Mouse (Mus musculus) liver, embryonic 11.5 days (tissue): Measurements from ENCODE around the gene Sgip1. TPM values are rescaled to one million over a fixed set of nuclear protein-coding genes. Genes with fewer than 3 reads are reported as not detected.

Experiments
- ATAC-seq: fragments of 200-750 bp; cut with Nextera tagmentation; replicated peaks from 2 replicates; pipeline ENCODE4 v1.8.0; 2017; ENCODE audit warnings: moderate number of reproducible peaks, mild to moderate bottlenecking, moderate TSS enrichment, moderate library complexity; ENCODE audit not compliant: low FRiP score
- DNase-seq: peaks from one replicate; pipeline ENCODE4 v3.0.0-alpha.2; 2017; ENCODE audit warnings: low spot score
- H3K27ac ChIP-seq: fragments of 300-500 bp; sonication (generic); 2 replicates; pipeline ENCODE4 v1.5.1; 2014; ENCODE audit warnings: mild to moderate bottlenecking, low read depth, low read length, control low read depth
- H3K27me3 ChIP-seq: fragments of 300-500 bp; sonication (generic); replicated peaks from 2 replicates; pipeline ENCODE4 v1.6.1; 2014; ENCODE audit warnings: low read length, mixed read lengths; ENCODE audit not compliant: control insufficient read depth, insufficient read depth
- H3K36me3 ChIP-seq: fragments of 300-500 bp; sonication (generic); 2 replicates; pipeline ENCODE4 v1.6.1; 2014; ENCODE audit warnings: mild to moderate bottlenecking, low read length, moderate library complexity, mixed read lengths; ENCODE audit not compliant: control insufficient read depth, insufficient read depth
- H3K4me1 ChIP-seq: fragments of 300-500 bp; sonication (generic); replicated peaks from 2 replicates; pipeline ENCODE4 v1.6.1; 2014; ENCODE audit warnings: low read length, mixed read lengths; ENCODE audit not compliant: control insufficient read depth, insufficient read depth
- H3K4me2 ChIP-seq: fragments of 300-500 bp; sonication (generic); 2 replicates; pipeline ENCODE4 v1.6.1; 2014; ENCODE audit warnings: mild to moderate bottlenecking, control low read depth, moderate library complexity
- H3K4me3 ChIP-seq: fragments of 300-500 bp; sonication (generic); 2 replicates; pipeline ENCODE4 v1.5.1; 2014; ENCODE audit warnings: low read depth, low read length, control low read depth
- H3K9ac ChIP-seq: fragments of 300-500 bp; sonication (generic); 2 replicates; pipeline ENCODE4 v1.6.1; 2014; ENCODE audit warnings: low read depth, low read length, control low read depth
- H3K9me3 ChIP-seq: fragments of 300-500 bp; sonication (generic); 2 replicates; pipeline ENCODE4 v1.6.1; 2016; ENCODE audit warnings: low read length, inconsistent platforms, mixed read lengths; ENCODE audit not compliant: control insufficient read depth
- WGBS: fragments of 180-500 bp; shearing (Covaris S2); extraction: QIAGEN DNeasy Blood & Tissue Kit; methylation state at CpG from one replicate; pipeline ENCODE4 v1.1.7; 2014; 5-methylcytosine and 5-hydroxymethylcytosine counted together
- polyA plus RNA-seq: library from polyadenylated mRNA; unstranded; fragments of >200 nt; fragmentation: Nextera tagmentation; extraction: Ambion mirVana; gene quantifications from 2 replicates; pipeline ENCODE4 v1.2.1, GENCODE M21; 2014

The Sgip1 gene
- polyA plus RNA-seq, 1 experiment from 2014 or later: 1.9 TPM

- no peak overlapping the region for H3K27ac ChIP-seq
- 87% methylated on average over 15 of the region's 15 CpGs for WGBS
- H3K36me3 ChIP-seq: no peaks in the 10 kb centered on the region
- no peaks in the 10 kb centered on the region for H3K9me3 ChIP-seq
- ATAC-seq (no peak), DNase-seq (no peak)
- no peak overlapping the region for H3K9ac ChIP-seq
- no peaks in the 10 kb centered on the region for H3K4me1 ChIP-seq
- H3K4me3 ChIP-seq: no peak overlapping the region
- no peak overlapping the region for H3K4me2 ChIP-seq
- no peaks in the 10 kb centered on the region for H3K27me3 ChIP-seq
These were observed 118.4 kb downstream of the Sgip1 start for GRCm38 (mm10) chr4:102859259-102860194.

- H3K4me1 ChIP-seq: no peaks in the 10 kb centered on the region
- H3K4me3 ChIP-seq: no peak overlapping the region
- no peaks in the 10 kb centered on the region for H3K27me3 ChIP-seq
- H3K27ac ChIP-seq: peak overlapping the region; percentile 43; the same call in 1 of the 2 replicates
- peak; percentile 31; the same call in 1 of the 2 replicates for ATAC-seq
- H3K9me3 ChIP-seq: no peaks in the 10 kb centered on the region
- no peak overlapping the region for H3K9ac ChIP-seq
- DNase-seq: no peak
- 73% methylated on average over 15 of the region's 15 CpGs for WGBS
- H3K4me2 ChIP-seq: no peak overlapping the region
- no peaks in the 10 kb centered on the region for H3K36me3 ChIP-seq
These were observed 121.9 kb downstream of the Sgip1 start for GRCm38 (mm10) chr4:102862751-102863710.

DNA sequence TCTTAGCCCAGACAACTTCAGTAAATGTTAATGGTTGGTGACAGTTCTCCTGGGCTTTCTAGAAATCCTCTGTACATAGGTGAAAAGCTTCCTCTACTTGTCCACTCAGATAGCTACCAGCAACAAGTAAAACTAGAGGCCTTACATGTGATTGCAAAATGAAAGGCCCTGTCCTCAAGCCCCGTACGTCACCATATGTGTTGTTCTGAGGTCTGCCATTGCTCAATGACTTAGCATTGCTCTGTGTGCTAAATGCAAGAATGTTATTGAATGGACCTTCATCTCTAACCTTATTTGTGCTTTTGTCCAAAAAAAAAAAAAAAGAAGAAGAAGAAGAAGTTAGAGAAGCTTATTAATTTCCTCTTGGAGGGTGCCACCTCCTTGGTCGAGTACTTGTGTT lies 125.4 kb downstream of the Sgip1 start:
- WGBS: 77% methylated on average over 3 of the region's 3 CpGs
- Histone ChIP-seq H3K9ac (no peak overlapping the region), H3K36me3 (no peaks in the 10 kb centered on the region), H3K4me3 (no peak overlapping the region), H3K4me1 (no peaks in the 10 kb centered on the region), H3K27me3 (no peaks in the 10 kb centered on the region), H3K9me3 (no peaks in the 10 kb centered on the region), H3K4me2 (no peak overlapping the region), H3K27ac (no peak overlapping the region)
- ATAC-seq (no peak), DNase-seq (no peak)

GRCm38 (mm10) chr4:102871274-102871673 lies 130.2 kb downstream of the Sgip1 start:
- no peak overlapping the region for H3K27ac ChIP-seq
- ATAC-seq: no peak

GRCm38 (mm10) chr4:102883142-102883541 lies 142.0 kb downstream of the Sgip1 start:
- H3K4me1 ChIP-seq: no peaks in the 10 kb centered on the region
- H3K9me3 ChIP-seq: no peaks in the 10 kb centered on the region
- H3K27me3 ChIP-seq: no peaks in the 10 kb centered on the region
- no peaks in the 10 kb centered on the region for H3K36me3 ChIP-seq
- ATAC-seq (no peak), DNase-seq (no peak)
- 89% methylated on average over 3 of the region's 3 CpGs for WGBS
- H3K4me2 ChIP-seq: no peak overlapping the region
- no peak overlapping the region for H3K9ac ChIP-seq
- no peak overlapping the region for H3K27ac ChIP-seq
- no peak overlapping the region for H3K4me3 ChIP-seq

More at GRCm38 (mm10) chr4:102871274-102871673, 130.2 kb downstream of the Sgip1 start:
- Histone ChIP-seq H3K4me3 (no peak overlapping the region), H3K9ac (no peak overlapping the region), H3K27me3 (no peaks in the 10 kb centered on the region), H3K4me1 (no peaks in the 10 kb centered on the region), H3K4me2 (no peak overlapping the region), H3K9me3 (no peaks in the 10 kb centered on the region), H3K36me3 (no peaks in the 10 kb centered on the region)
- 87% methylated on average over 4 of the region's 4 CpGs for WGBS
- no peak for DNase-seq

GRCm38 (mm10) chr4:102884228-102884627 lies 143.1 kb downstream of the Sgip1 start:
- Histone ChIP-seq H3K9me3 (no peaks in the 10 kb centered on the region), H3K9ac (no peak overlapping the region), H3K4me2 (no peak overlapping the region), H3K4me3 (no peak overlapping the region), H3K4me1 (no peaks in the 10 kb centered on the region), H3K27ac (no peak overlapping the region), H3K27me3 (no peaks in the 10 kb centered on the region), H3K36me3 (no peaks in the 10 kb centered on the region)
- ATAC-seq (no peak), DNase-seq (no peak)
- 96% methylated on average over 4 of the region's 4 CpGs for WGBS

DNA sequence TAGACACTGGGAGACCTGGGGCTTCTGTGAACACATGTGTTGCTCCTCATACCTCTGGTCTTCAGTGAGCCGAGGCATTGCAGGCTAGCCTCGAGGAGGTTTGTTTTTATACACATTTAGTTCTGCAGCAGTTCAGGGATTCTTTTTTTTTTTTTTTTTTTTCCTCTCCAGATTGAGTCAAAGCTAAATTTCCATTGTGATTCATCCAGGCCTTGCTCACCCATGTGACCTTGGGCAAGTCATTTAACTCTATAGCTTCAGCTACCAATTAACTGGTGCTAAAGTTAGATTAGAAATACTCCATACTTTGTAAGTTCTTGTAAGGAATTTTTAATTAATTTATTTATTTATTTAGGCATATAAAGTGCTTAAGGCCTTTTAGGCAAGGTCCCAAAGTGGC lies 145.4 kb downstream of the Sgip1 start:
- Histone ChIP-seq H3K27ac (no peak overlapping the region), H3K27me3 (no peaks in the 10 kb centered on the region), H3K9ac (no peak overlapping the region), H3K36me3 (no peaks in the 10 kb centered on the region), H3K9me3 (no peaks in the 10 kb centered on the region), H3K4me1 (no peaks in the 10 kb centered on the region), H3K4me2 (no peak overlapping the region), H3K4me3 (no peak overlapping the region)
- WGBS: 66% methylated on average over 2 of the region's 2 CpGs
- DNase-seq (no peak), ATAC-seq (no peak)

- DNase-seq (no peak), ATAC-seq (no peak)
- 85% methylated on average over 4 of the region's 4 CpGs for WGBS
- Histone ChIP-seq H3K4me3 (no peak overlapping the region), H3K4me2 (no peak overlapping the region), H3K9me3 (no peaks in the 10 kb centered on the region), H3K9ac (no peak overlapping the region), H3K27me3 (no peaks in the 10 kb centered on the region), H3K27ac (no peak overlapping the region), H3K36me3 (no peaks in the 10 kb centered on the region), H3K4me1 (no peaks in the 10 kb centered on the region)
These were observed 145.8 kb downstream of the Sgip1 start for GRCm38 (mm10) chr4:102886902-102887301.
